Mouse (Mus musculus): ENCODE data around the gene Ear1. TPM values are rescaled to one million over a fixed set of nuclear protein-coding genes. Genes with fewer than 3 reads are reported as not detected.
"Not testable (repeated sequence)": the region's sequence is repeated elsewhere in the genome, so short reads cannot be mapped to it uniquely, and the experiment has no call there.

Ear1 gene
- polyA plus RNA-seq, 1 experiment: 22.3 TPM

- not testable (repeated sequence) for H3K4me1 ChIP-seq (ENCODE audit: control insufficient read depth, insufficient read depth, low read length); H3K4me3 ChIP-seq (replicated peaks; ENCODE audit: control insufficient read depth, low read depth, low read length); H3K27ac ChIP-seq (ENCODE audit: control insufficient read depth, insufficient read depth, low read depth, low read length, poor library complexity)
- WGBS: 22% methylated on average over 2 of the region's 2 CpGs
- 0 out of 2 replicates have a peak, but pooled peaks have one; percentile 13 for TF ChIP-seq CTCF (IDR thresholded peaks at IDR 0.05; ENCODE audit: control insufficient read depth, insufficient read depth, low read length)
These were observed 14.8 kb downstream of the Ear1 start for GRCm38 (mm10) chr14:43860522-43860921.

GRCm38 (mm10) chr14:43859465-43859864 is 15.9 kb downstream of the Ear1 start:
- not testable (repeated sequence) for H3K27ac ChIP-seq (ENCODE audit: control insufficient read depth, insufficient read depth, low read depth, low read length, poor library complexity); H3K4me3 ChIP-seq (replicated peaks; ENCODE audit: control insufficient read depth, low read depth, low read length); H3K4me1 ChIP-seq (ENCODE audit: control insufficient read depth, insufficient read depth, low read length)
- WGBS: 72% methylated on average over 5 of the region's 6 CpGs

- H3K27ac ChIP-seq (ENCODE audit: control insufficient read depth, insufficient read depth, low read depth, low read length, poor library complexity); H3K4me3 ChIP-seq (replicated peaks; ENCODE audit: control insufficient read depth, low read depth, low read length); H3K4me1 ChIP-seq (ENCODE audit: control insufficient read depth, insufficient read depth, low read length): not testable (repeated sequence)
- 51% methylated on average over 4 of the region's 4 CpGs for WGBS
These were observed 31.3 kb downstream of the Ear1 start for GRCm38 (mm10) chr14:43843949-43844573.

GRCm38 (mm10) chr14:43840976-43841375 is 34.3 kb downstream of the Ear1 start:
- 14% methylated on average over 1 of the region's 1 CpGs for WGBS
- not testable (repeated sequence) for H3K4me1 ChIP-seq (ENCODE audit: control insufficient read depth, insufficient read depth, low read length); H3K27ac ChIP-seq (ENCODE audit: control insufficient read depth, insufficient read depth, low read depth, low read length, poor library complexity); H3K4me3 ChIP-seq (replicated peaks; ENCODE audit: control insufficient read depth, low read depth, low read length)

GRCm38 (mm10) chr14:43835366-43835765 is 40.0 kb downstream of the Ear1 start:
- H3K4me1 ChIP-seq (ENCODE audit: control insufficient read depth, insufficient read depth, low read length); H3K27ac ChIP-seq (ENCODE audit: control insufficient read depth, insufficient read depth, low read depth, low read length, poor library complexity); H3K4me3 ChIP-seq (replicated peaks; ENCODE audit: control insufficient read depth, low read depth, low read length): not testable (repeated sequence)
- whole genome bisulfite sequencing: 81% methylated on average over 2 of the region's 2 CpGs

GRCm38 (mm10) chr14:43830385-43830784 is 44.9 kb downstream of the Ear1 start:
- not testable (repeated sequence) for H3K27ac ChIP-seq (ENCODE audit: control insufficient read depth, insufficient read depth, low read depth, low read length, poor library complexity); H3K4me1 ChIP-seq (ENCODE audit: control insufficient read depth, insufficient read depth, low read length); H3K4me3 ChIP-seq (replicated peaks; ENCODE audit: control insufficient read depth, low read depth, low read length)
- WGBS: 7% methylated on average over 1 of the region's 1 CpGs

- H3K27ac ChIP-seq (ENCODE audit: control insufficient read depth, insufficient read depth, low read depth, low read length, poor library complexity); H3K4me3 ChIP-seq (replicated peaks; ENCODE audit: control insufficient read depth, low read depth, low read length); H3K4me1 ChIP-seq (ENCODE audit: control insufficient read depth, insufficient read depth, low read length): not testable (repeated sequence)
- WGBS: 66% methylated on average over 6 of the region's 6 CpGs
These were observed 51.1 kb downstream of the Ear1 start for GRCm38 (mm10) chr14:43824176-43824575.

- H3K4me1 ChIP-seq (ENCODE audit: control insufficient read depth, insufficient read depth, low read length); H3K4me3 ChIP-seq (replicated peaks; ENCODE audit: control insufficient read depth, low read depth, low read length); H3K27ac ChIP-seq (ENCODE audit: control insufficient read depth, insufficient read depth, low read depth, low read length, poor library complexity): not testable (repeated sequence)
- WGBS: 53% methylated on average over 1 of the region's 2 CpGs
These were observed 53.4 kb downstream of the Ear1 start for GRCm38 (mm10) chr14:43821869-43822268.

GRCm38 (mm10) chr14:43812458-43812857 is 62.9 kb downstream of the Ear1 start:
- WGBS: 48% methylated on average over 8 of the region's 9 CpGs
- TF ChIP-seq CTCF (IDR thresholded peaks at IDR 0.05; ENCODE audit: control insufficient read depth, insufficient read depth, low read length): peak; percentile 53
- H3K27ac ChIP-seq (ENCODE audit: control insufficient read depth, insufficient read depth, low read depth, low read length, poor library complexity); H3K4me1 ChIP-seq (ENCODE audit: control insufficient read depth, insufficient read depth, low read length); H3K4me3 ChIP-seq (replicated peaks; ENCODE audit: control insufficient read depth, low read depth, low read length): not testable (repeated sequence)

- not testable (repeated sequence) for H3K4me1 ChIP-seq (ENCODE audit: control insufficient read depth, insufficient read depth, low read length); H3K4me3 ChIP-seq (replicated peaks; ENCODE audit: control insufficient read depth, low read depth, low read length); H3K27ac ChIP-seq (ENCODE audit: control insufficient read depth, insufficient read depth, low read depth, low read length, poor library complexity)
- WGBS: 83% methylated on average over 4 of the region's 4 CpGs
These were observed 67.2 kb downstream of the Ear1 start for GRCm38 (mm10) chr14:43808142-43808541.

GRCm38 (mm10) chr14:43804435-43804834 is 70.9 kb downstream of the Ear1 start:
- H3K27ac ChIP-seq (ENCODE audit: control insufficient read depth, insufficient read depth, low read depth, low read length, poor library complexity); H3K4me1 ChIP-seq (ENCODE audit: control insufficient read depth, insufficient read depth, low read length); H3K4me3 ChIP-seq (replicated peaks; ENCODE audit: control insufficient read depth, low read depth, low read length): not testable (repeated sequence)
- 17% methylated on average over 7 of the region's 7 CpGs for WGBS

- H3K4me1 ChIP-seq (ENCODE audit: control insufficient read depth, insufficient read depth, low read length); H3K4me3 ChIP-seq (replicated peaks; ENCODE audit: control insufficient read depth, low read depth, low read length); H3K27ac ChIP-seq (ENCODE audit: control insufficient read depth, insufficient read depth, low read depth, low read length, poor library complexity): not testable (repeated sequence)
- WGBS: 15% methylated on average over 23 of the region's 23 CpGs
These were observed 78.3 kb downstream of the Ear1 start for GRCm38 (mm10) chr14:43796905-43797470.

Data from bone marrow, adult 2 months (tissue).